Mouse (Mus musculus): Measurements from ENCODE around the gene Fdps.

Fdps gene

GRCm38 (mm10) chr3:89101812-89102494 is at the start of gene Fdps:
Gene Fdps, minus strand, starts transcription at chr3:89101959.
- DNase-seq (ENCODE audit: low spot score in 2 of 2) = peak; percentile 96 to 98

- DNase-seq (ENCODE audit: low spot score in 2 of 2) = no peak
Measured at GRCm38 (mm10) chr3:89148567-89148966, 46.8 kb upstream of the Fdps start.

GRCm38 (mm10) chr3:89147979-89148311 is 46.2 kb upstream of the Fdps start:
- no peak for DNase-seq (ENCODE audit: low spot score in 2 of 2)

GRCm38 (mm10) chr3:89147101-89147978 is 45.6 kb upstream of the Fdps start:
- DNase-seq (ENCODE audit: low spot score in 2 of 2) = no peak

GRCm38 (mm10) chr3:89145566-89145965 is 43.8 kb upstream of the Fdps start:
- DNase-seq (ENCODE audit: low spot score in 2 of 2) = no peak

GRCm38 (mm10) chr3:89144821-89145220 is 43.1 kb upstream of the Fdps start:
- no peak for DNase-seq (ENCODE audit: low spot score in 2 of 2)

- DNase-seq (ENCODE audit: low spot score in 2 of 2) = no peak
Measured at GRCm38 (mm10) chr3:89136365-89136764, 34.6 kb upstream of the Fdps start.

- no peak for DNase-seq (ENCODE audit: low spot score in 2 of 2)
Measured at GRCm38 (mm10) chr3:89135958-89136357, 34.2 kb upstream of the Fdps start, which contains the start of gene Pklr. Gene Pklr, plus strand, starts transcription at chr3:89136142.

- DNase-seq (ENCODE audit: low spot score in 2 of 2) = no peak
Measured at GRCm38 (mm10) chr3:89133752-89134151, 32.0 kb upstream of the Fdps start.

GRCm38 (mm10) chr3:89133063-89133450 is 31.3 kb upstream of the Fdps start:
- DNase-seq (ENCODE audit: low spot score in 2 of 2) = no peak

GRCm38 (mm10) chr3:89132285-89133062 is 30.7 kb upstream of the Fdps start:
- DNase-seq (ENCODE audit: low spot score in 2 of 2) = peak; percentile 21 to 32

GRCm38 (mm10) chr3:89131816-89132215 is 30.1 kb upstream of the Fdps start:
- peak in 1 of 2 experiments; percentile 70 for DNase-seq (ENCODE audit: low spot score in 2 of 2)

- no peak for DNase-seq (ENCODE audit: low spot score in 2 of 2)
Measured at GRCm38 (mm10) chr3:89129908-89130307, 28.1 kb upstream of the Fdps start.

GRCm38 (mm10) chr3:89125981-89126380 is 24.2 kb upstream of the Fdps start:
- DNase-seq (ENCODE audit: low spot score in 2 of 2) = no peak

- DNase-seq (ENCODE audit: low spot score in 2 of 2) = no peak
Measured at GRCm38 (mm10) chr3:89124241-89124640, 22.5 kb upstream of the Fdps start.

GRCm38 (mm10) chr3:89123313-89123712 is 21.6 kb upstream of the Fdps start:
- DNase-seq (ENCODE audit: low spot score in 2 of 2) = no peak

GRCm38 (mm10) chr3:89115522-89115921 is 13.8 kb upstream of the Fdps start:
- DNase-seq (ENCODE audit: low spot score in 2 of 2) = no peak

- no peak for DNase-seq (ENCODE audit: low spot score in 2 of 2)
Measured at GRCm38 (mm10) chr3:89113058-89113457, 11.3 kb upstream of the Fdps start.

- no peak for DNase-seq (ENCODE audit: low spot score in 2 of 2)
Measured at GRCm38 (mm10) chr3:89108146-89108545, 6.4 kb upstream of the Fdps start.

- no peak for DNase-seq (ENCODE audit: low spot score in 2 of 2)
Measured at GRCm38 (mm10) chr3:89107545-89107944, 5.8 kb upstream of the Fdps start.

- DNase-seq (ENCODE audit: low spot score in 2 of 2) = no peak
Measured at GRCm38 (mm10) chr3:89106881-89107280, 5.1 kb upstream of the Fdps start.

GRCm38 (mm10) chr3:89103291-89103595 is 1.5 kb upstream of the Fdps start:
- no peak for DNase-seq (ENCODE audit: low spot score in 2 of 2)

Data from frontal cortex, postnatal 10 days (tissue).